Mouse (Mus musculus): ENCODE measurements at regions not wholly inside any gene's neighbourhood (a gene's known extent, or its start where the extent isn't known, plus 50 kb on each side); places are given as distances from the start of the nearest gene placed in this dataset.
A peak's percentile ranks its signal among the peaks of the same experiment; 100 is the strongest.

DNA sequence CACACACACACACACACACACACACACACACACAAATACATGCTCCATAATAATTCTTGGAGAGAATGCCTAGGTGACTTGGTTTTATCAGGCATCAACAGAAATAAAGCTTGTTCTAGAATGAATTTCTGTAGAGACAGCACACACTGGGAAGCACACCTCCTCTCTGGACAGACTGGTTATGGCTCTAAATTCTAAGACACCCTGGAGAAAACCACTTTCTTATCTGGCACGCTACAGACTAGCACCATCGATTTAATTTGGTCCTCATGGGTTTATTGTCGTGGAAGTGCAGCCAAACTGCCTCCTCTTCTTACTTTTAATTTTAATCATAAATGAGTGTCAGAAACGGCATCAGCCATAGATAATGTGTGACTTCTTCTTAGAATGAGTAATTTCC is 422.8 kb upstream of the Adgrl2 start:
- no peak for DNase-seq

DNA sequence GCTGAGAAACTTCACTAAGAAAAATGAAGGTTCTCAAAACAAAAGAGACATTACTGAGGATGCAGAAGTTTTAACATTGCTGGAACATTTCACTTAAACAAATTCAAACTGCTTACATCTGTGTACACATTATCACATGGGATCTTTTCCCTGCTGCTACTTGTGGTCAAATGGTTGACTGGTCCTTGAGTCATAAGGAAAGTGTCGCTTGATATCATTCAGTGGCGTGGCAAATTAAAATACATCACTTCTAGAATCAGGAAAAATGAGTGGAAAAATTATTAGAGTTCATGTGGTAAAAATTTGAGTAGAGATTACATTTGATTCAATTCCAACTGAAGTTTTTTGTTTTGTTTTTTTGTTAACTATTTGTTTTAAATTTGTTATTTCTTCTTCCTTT is 420.2 kb upstream of the Adgrl2 start:
- DNase-seq = no peak

- no peak for DNase-seq
Observed at GRCm38 (mm10) chr3:149408858-149409257, 418.5 kb upstream of the Adgrl2 start.

GRCm38 (mm10) chr3:149405872-149406271 is 415.5 kb upstream of the Adgrl2 start:
- no peak for DNase-seq

GRCm38 (mm10) chr3:149404691-149405090 is 414.3 kb upstream of the Adgrl2 start:
- no peak for DNase-seq

- DNase-seq = no peak
Observed at GRCm38 (mm10) chr3:149402496-149402895, 412.1 kb upstream of the Adgrl2 start.

DNA sequence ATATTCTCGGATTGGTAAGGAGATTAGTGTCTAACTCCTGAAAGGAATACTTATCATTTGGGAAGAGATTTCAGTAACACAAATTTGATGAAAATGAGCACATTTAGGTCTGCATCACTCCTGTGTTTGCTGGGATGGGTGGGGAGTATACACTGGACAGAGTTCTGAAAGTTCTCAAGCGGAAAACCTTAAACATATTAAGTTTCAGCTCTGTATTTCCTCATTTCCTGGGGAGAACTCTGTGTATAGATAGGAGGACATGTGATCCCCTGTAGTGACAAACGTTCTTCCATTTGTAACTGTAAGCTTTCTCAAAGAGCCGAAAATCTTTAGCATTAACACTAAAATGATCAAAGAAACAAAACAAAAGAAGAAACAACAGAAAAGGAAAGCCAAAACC is 404.7 kb upstream of the Adgrl2 start:
- no peak for DNase-seq

DNA sequence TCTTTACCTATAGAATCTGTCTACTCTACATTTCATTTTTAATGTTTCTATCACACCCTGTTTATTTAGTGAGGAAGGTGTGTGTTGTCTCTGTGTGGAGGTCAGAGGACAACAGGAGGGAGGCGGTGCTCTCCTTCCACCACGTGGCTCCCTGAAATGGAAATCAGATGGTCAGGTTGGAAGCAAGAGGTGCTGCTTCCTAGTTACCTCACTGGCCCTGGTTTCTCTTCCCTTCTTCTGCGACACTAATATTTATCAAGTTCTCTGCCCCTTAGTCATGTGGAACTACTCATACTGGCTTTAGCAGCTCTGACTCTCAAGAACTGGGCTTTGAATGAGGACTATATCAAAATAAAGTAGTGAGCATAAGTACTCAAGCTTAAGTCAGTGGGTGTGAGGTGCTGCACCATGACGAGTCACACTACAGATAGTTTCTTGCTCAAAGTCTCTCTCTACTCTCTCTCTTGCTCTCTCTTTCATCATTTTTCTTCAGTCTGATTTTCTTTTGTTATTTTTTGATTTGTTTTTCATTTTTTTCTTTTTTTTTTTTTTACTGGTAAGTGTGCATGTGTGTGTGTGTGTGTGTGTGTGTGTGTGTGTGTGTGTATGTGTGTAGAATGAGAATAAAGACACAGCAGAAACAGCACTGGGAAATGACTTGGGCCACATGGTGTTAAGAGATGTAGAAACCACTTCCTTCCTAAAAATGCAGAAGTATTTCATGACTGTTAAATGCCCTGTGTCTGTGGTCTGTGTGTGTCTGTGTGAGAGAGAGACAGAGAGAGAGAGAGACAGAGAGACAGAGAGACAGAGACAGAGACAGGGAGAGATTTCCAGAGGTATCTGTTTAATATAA is 403.2 kb upstream of the Adgrl2 start:
- no peak for DNase-seq

DNA sequence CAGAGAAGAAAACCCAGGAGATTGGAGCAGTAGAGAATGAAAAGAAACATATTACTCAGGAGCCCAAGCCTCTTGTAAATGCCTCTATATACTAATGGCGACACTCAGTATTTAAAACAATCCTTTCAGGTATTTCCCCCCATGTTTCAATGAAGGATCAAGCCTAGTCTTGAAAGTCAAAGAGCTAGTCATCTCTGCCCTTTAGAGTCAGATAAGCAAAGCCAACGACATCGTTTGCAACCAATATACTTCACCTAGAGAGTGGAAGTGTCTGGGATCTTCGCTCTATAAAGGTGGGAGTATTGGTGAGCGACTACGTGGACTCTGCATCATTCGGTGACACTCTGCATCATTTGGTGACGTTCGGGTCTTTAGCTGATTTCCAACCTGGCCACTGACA is 401.8 kb upstream of the Adgrl2 start:
- DNase-seq = no peak

DNA sequence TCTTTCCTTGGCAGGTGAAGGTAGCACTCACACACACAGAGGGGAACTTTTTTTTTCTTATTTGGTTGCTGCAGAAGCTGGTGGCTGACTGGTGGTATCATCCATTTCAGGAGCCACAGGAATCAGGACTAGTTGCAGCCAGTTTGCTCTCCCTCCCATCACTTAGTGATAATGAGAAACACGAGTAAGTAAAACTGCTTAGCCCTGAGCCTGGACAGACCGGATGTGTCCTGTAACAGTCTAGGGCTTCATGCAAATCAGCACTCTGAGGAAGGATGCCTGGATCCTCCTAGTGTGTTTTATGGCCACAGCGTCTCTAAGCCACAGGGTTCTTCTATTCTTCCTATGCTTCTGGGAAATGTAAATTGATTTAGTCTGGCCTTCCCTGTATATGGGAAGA is 397.2 kb upstream of the Adgrl2 start:
- no peak for DNase-seq

- DNase-seq = no peak
Observed at GRCm38 (mm10) chr3:149386027-149386426, 395.7 kb upstream of the Adgrl2 start.

DNA sequence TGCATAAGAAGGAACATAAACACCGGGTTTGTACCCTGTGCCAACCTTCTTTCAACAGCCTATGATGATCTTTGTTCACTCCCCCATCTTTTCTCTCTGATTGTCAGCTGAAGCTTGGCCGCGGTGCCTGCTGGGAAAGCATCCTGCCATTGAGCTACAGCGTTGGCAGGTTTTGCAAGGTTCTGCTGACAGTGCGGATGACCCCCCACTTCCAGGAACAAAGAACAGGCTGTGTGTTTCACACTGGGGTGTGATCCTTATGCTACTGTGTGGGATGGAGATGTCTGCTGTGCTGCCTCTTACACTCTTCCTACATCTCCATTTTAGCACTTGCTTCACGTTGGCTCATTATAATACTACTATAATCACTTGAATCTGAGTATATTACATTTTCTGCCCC is 395.0 kb upstream of the Adgrl2 start:
- no peak for DNase-seq

- peak; percentile 8 for DNase-seq
Observed at GRCm38 (mm10) chr3:149381559-149382245, 391.3 kb upstream of the Adgrl2 start.

DNA sequence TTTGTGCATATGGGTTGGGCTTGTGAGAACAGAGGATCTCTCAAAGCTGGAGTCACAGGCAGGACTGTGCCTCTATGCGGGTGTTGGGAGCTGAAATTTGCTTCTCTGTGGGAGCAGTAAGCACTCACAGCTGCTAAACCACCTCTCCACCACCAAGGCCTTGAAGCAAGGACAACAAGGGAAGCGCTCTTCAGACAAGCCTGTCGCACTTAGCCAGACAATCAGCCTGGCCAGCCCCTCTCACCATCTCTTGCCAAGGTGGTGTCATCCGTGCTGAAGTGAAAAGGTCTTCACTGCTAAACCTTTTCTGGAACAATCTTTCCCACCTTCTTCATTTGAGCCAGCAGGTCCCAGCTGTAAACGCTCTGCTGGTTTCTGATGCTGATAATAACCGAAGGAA is 390.7 kb upstream of the Adgrl2 start:
- DNase-seq = no peak

DNA sequence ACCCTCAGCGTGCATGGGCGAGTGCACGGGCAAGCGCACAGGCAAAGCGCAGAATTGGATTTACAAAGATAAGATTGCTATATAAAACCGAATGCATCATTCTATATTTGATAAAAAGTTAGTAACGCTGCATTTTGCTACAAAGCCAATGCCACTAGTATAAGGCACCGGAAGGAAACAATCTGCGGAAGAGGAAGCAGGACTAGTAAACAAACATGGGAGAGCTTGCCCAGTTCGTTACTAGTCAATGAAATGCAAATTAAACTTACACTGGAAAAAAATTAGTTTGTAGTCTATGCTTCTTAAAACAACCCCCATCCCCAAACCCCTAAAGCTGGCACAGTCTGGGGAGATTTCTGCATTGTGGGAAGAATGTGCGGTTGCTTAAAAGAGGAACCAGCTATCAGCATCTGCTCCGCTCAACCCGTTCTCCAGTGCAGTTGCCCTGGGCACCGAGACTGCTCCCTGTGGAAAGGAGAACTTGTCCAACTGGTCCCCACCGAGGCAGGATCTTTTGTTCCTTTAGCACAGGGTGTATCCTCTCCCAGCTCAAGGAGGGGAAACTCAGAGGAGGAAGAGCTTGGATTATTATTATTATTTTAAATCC is 389.6 kb upstream of the Adgrl2 start:
- DNase-seq = no peak

DNA sequence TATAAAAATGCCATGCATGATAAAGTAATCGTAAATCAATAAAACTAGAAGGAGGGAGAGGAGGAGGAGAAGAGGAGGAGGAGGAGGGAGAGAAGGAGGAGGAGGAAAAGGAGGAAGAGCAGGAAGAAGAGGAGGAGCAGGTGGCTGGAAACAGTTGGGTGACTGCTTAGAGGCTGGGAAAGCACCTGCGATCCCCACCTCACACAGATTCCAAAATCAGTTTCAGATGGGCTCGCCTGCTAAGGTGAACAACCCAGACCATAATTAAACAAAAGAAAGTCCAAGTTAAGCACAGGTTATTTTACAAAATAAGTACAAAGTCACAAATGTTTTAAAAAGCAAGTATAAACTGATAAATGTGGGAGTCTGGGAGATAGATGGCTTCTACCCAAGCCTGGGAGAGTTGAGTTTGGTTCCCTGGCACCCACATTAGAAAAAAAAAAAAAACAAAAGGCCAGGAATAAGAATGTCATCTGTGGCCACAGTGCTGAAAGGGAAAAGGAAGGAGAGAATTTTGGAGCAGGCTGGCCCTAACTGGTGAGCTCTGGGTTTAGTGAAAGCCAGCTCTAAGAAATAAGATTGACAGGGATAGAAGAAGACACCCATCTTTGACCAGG is 389.0 kb upstream of the Adgrl2 start:
- no peak for DNase-seq

- DNase-seq = no peak
Observed at GRCm38 (mm10) chr3:149371439-149371838, 381.1 kb upstream of the Adgrl2 start.

DNA sequence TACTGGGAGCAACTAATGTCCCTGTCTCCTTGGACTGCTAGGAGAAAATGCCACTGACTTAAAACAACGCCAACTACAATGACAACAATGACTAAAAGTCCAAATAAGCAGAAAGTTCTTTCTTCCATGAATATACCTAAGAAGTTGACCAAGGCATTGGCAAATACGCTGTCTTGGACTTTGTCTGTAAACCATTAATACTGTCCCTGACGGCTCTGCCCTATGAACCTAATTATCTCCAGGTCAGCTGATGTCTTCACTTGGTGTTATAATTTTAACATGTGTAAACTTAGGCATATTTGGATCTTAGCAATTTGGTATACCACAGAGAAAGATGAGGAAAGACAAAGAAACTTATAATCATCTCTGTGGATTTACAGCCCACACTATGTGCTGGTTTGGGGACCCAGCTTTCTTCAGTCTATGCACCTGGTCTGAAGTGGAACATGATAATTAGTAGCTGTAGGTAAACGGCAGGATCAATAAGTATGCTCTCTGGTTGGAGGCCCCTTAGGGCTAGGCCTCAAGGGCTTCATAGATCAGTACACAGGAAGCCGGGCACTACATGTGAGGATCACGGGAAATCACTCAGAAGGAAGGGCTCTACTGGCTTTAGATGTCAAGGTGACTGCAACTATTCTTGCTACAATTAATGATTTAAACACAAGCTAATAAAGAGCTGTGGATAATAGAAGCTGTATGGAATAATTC is 380.3 kb upstream of the Adgrl2 start:
- no peak for DNase-seq

GRCm38 (mm10) chr3:149367888-149368287 is 377.5 kb upstream of the Adgrl2 start:
- no peak for DNase-seq

DNA sequence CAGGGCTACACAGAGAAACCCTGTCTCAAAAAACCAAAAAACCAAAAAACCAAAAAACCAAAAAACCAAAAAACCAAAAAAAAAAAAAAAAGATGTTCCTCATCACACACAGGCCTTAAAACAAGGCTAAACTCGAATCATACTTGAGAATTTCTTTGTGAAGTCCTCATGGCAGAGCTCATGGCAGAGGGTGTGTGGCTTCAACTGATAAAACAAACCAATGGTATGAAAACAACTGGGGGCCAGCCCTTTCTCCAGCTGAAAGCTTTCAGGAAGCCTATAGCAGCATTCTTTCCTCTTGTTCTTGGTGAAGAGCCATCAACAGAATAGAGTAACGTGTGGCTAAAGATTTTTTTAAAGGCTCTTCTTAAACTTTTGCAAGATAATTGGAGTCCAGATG is 369.8 kb upstream of the Adgrl2 start:
- DNase-seq = no peak

GRCm38 (mm10) chr3:149358570-149359193 is 368.3 kb upstream of the Adgrl2 start:
- DNase-seq = no peak

GRCm38 (mm10) chr3:149357903-149358569 is 367.7 kb upstream of the Adgrl2 start:
- no peak for DNase-seq
